18 mouse cellular contexts compared by ENCODE assay signal in genomic region chr9:77032430-77033154, GRCm38 (mm10). TPM values are rescaled to one million over a fixed set of nuclear protein-coding genes. Genes with fewer than 3 reads are reported as not detected.
DNase-seq lines count a peak whose midpoint lies in the region; ATAC-seq and TF ChIP-seq lines count a peak whose summit lies in the region.
"Had no signal": no experiment of that assay in that cellular context is flagged by ENCODE, and none has a peak within 500 bp of the region (broad histone marks: within the 10 kb centered on the region; RNA-seq: fewer than 3 reads in every experiment).

No protein-coding gene starts in this region.

- DNase-seq in kidney, postnatal 0 days (ENCODE audit: low spot score), result peak; percentile 27
- no peak for DNase-seq in kidney, adult 9 months
- DNase-seq in embryo, embryonic 11.5 days (ENCODE audit: low read depth, low spot score), result peak; percentile 5
- DNase-seq in forelimb bud, embryonic 11.5 days (ENCODE audit: low read depth, low spot score), result peak; percentile 49
- DNase-seq in ovary, postnatal 14 days (ENCODE audit: low spot score), result no peak
- DNase-seq in thymus, postnatal 4 days, result no peak
- no peak for DNase-seq in cerebellum, postnatal 25 days
- DNase-seq: adrenal gland, postnatal 25 days; cerebellum, postnatal 10 days; gastrocnemius, postnatal 25 days; kidney, postnatal 10 days; layer of hippocampus, postnatal 36 days; left cerebral cortex, postnatal 4 days; lung, postnatal 14 days had no signal

- no peaks in the 10 kb centered on the region for H3K9me3 ChIP-seq in kidney, postnatal 0 days (replicated peaks; ENCODE audit: low read length)
- H3K9me3 ChIP-seq: heart, embryonic 10.5 days had no signal

- no peak for ATAC-seq in kidney, postnatal 0 days (replicated peaks; ENCODE audit: low FRiP score, low read depth)
- ATAC-seq: CD4-positive, CD25-positive, alpha-beta regulatory T cell, adult 4 months; inflammation-experienced regulatory T-cells, adult 6 months had no signal

- no peak overlapping the region for H3K27ac ChIP-seq in kidney, postnatal 0 days
- H3K27ac ChIP-seq: heart, embryonic 10.5 days had no signal

- TF ChIP-seq CTCF in kidney, postnatal 0 days (IDR thresholded peaks at IDR 0.05; ENCODE audit: low read depth), result no peak

- H3K4me3 ChIP-seq in kidney, postnatal 0 days (replicated peaks; ENCODE audit: low read depth, low read length), result no peak overlapping the region
- H3K4me3 ChIP-seq: heart, embryonic 10.5 days had no signal

- 45% methylated on average over 9 of the region's 9 CpGs for WGBS in kidney, postnatal 0 days

- no peaks in the 10 kb centered on the region for H3K4me1 ChIP-seq in kidney, postnatal 0 days (replicated peaks; ENCODE audit: insufficient read depth, low read length)
- H3K4me1 ChIP-seq: heart, embryonic 10.5 days had no signal

- H3K27me3 ChIP-seq in kidney, postnatal 0 days (ENCODE audit: insufficient read depth, low read length), result no peaks in the 10 kb centered on the region

- no peak overlapping the region for H3K4me2 ChIP-seq in kidney, postnatal 0 days (ENCODE audit: low read length)

- H3K36me3 ChIP-seq in kidney, postnatal 0 days (ENCODE audit: insufficient read depth, low read length), result no peaks in the 10 kb centered on the region
- H3K36me3 ChIP-seq: heart, embryonic 10.5 days had no signal

- no peak overlapping the region for H3K9ac ChIP-seq in kidney, postnatal 0 days (ENCODE audit: low read depth, low read length)

RNA-seq across cellular contexts. Expression of gene Tinag, which starts 13.0 kb away (rescaled TPM):
- polyA plus RNA-seq in kidney, postnatal 0 days (2015; fragmentation: Nextera tagmentation; extraction: Ambion mirVana), result 33.5 and 36.8 TPM in 2 replicates
- polyA plus RNA-seq: CD4-positive, CD25-positive, alpha-beta regulatory T cell, adult 4 months; heart, embryonic 10.5 days; inflammation-experienced regulatory T-cells, adult 6 months; urinary bladder, adult 2 months had no signal

Comparison
In these comparisons a context has a peak if more than half of its experiments do, and no peak if none do; other contexts are left out.
1. DNase-seq: peak in kidney, postnatal 0 days (single experiment), embryo, embryonic 11.5 days (single experiment) and forelimb bud, embryonic 11.5 days (single experiment); none in kidney, adult 9 months (single experiment), ovary, postnatal 14 days (single experiment), thymus, postnatal 4 days (single experiment) and cerebellum, postnatal 25 days (0 of 2).